Mouse (Mus musculus) ES-E14 (cell line): ENCODE measurements at regions not wholly inside any gene's neighbourhood (a gene's known extent, or its start where the extent isn't known, plus 50 kb on each side); places are given as distances from the start of the nearest gene placed in this dataset.

Experiments
- ZC3H11A ChIP-seq: IDR thresholded peaks from 2 replicates; pipeline ENCODE4 v1.6.1; 2012; ENCODE audit warnings: low read depth, mild to moderate bottlenecking, inconsistent platforms, low read length, borderline replicate concordance
- ZNF384 ChIP-seq: IDR thresholded peaks from 2 replicates; pipeline ENCODE4 v1.6.1; 2012; ENCODE audit warnings: low read depth, low read length, inconsistent platforms

- TF ChIP-seq ZNF384 (no peak), ZC3H11A (no peak)
Observed at GRCm38 (mm10) chr7:94154221-94154620, 1074.6 kb downstream of the Fam181b start.
